Mouse (Mus musculus) R1 (cell line): ENCODE measurements around the gene Enox1.
"Not testable (repeated sequence)": the region's sequence is repeated elsewhere in the genome, so short reads cannot be mapped to it uniquely, and the experiment has no call there.

ENCODE experiments used
- DNase-seq: peaks from one replicate; pipeline ENCODE4 v3.0.0-alpha.2; 2018; ENCODE audit warnings: low read depth, low spot score

Gene Enox1

DNA sequence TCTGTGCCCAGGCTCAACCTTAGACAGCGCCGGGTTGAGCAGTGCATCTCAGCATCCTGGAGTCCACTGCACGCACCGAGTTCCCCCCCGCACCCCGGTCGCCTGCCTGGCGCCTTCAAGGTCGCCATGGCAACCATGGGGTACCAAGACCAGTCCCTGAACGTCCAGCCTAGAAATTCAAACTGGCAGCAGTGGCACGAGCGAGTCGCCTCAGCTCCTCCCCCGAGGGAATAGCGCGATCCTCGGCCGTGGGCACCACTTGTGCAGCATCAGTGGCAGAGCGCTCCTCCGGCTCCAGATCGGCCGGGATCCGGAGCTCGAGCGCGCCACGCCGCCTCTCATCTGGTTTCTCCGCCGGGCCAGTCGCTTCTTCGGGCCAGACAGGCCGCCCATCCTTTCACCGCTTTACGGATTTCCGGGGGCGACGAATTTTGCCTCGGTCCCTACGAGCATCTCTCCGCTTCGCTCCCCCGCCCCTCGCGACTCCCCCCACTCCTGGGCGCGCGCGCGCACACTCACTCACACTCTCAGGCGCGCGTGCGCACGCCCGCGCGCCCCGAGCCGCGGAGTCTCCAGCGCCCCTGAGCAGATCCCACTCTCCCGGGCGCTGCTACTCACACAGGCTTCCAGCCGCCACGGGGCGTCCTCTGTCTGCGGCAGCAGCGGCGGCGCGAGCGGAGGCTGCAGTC lies at the start of gene Enox1:
TSS of gene Enox1 (plus strand) at position 542 of the 689 bp plus-strand sequence.
- DNase-seq: peak; percentile 86

DNA sequence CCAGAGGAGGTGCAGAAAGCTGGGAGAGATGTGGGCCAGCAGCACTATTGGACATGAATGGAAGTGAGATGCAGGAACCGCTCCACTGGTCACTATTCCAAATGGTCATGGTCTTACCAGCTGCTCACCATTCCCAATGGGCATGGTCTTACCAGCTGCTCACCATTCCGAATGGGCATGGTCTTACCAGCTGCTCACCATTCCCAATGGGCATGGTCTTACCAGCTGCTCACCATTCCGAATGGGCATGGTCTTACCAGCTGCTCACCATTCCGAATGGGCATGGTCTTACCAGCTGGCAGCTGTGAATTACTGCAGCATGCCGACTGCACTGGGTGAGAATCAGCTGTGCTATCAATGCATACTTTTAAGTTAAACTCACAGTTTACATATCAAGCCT lies 45.9 kb upstream of the Enox1 start:
- not testable (repeated sequence) for DNase-seq

DNA sequence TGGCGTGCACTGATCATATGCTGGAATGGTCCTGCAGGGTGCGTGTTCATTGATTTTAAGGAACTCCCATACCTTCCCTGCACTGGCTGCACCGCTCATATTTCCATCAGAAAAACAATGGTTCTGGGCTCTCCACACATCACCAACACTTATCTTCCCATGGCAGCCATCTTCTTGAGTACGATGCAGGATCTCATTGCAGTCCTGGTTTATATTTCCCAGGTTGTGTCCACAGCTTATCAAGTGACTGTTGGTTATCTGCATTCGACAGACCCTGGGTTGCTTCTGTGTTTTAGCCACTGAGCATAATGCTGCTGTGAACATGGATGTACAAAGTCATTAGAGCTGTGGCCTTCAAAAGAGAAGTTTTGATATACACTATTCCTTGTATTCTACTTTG lies 26.0 kb upstream of the Enox1 start:
- no peak for DNase-seq

- DNase-seq: no peak
These were observed 19.6 kb upstream of the Enox1 start for GRCm38 (mm10) chr14:77136936-77137335.

DNA sequence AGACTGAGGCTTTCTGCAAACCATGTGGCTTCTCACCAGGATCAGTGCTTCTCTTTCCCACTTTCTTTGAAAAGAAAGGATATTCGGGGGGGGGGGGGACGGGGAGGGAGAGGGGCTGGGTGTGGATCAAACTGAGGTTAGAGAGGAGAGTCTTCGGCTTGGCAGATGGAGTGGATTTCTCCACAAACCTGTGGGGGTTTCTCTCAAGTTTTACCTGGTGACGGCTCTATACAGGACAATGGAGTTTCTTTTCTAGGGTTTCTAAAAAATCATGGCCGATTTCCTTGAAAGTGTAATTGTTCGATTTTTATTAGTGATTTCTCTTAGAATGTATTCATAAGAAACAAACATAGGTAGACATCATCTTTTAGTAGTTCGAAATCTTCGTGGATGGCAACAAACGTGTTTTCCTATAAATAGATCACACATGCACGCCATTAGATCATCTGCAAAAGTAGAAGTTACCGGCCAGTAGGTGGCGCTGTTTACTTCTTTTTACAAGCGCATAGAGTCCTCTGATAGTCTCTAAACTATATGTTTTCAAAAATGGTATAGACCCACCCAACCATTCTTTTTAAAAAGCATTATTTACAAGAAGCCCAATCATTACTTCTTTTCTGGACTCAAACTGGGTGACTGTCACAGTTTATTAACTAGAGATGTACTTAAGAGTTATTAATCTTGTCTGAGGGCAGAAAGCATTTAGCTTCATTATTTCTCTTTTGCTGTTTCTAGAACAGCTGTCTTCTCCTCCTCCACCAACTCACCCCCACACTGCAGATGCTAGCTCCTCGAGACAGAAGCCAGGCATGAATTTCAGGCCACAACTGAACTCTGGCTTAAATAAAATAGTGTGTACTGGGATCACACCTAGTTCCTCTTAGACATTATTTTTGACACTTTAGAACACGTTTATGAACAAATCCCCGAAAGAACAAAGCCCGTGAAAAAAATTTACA lies 15.0 kb upstream of the Enox1 start:
- DNase-seq: peak; percentile 82

GRCm38 (mm10) chr14:77145103-77145502 lies 11.5 kb upstream of the Enox1 start:
- DNase-seq: no peak

DNA sequence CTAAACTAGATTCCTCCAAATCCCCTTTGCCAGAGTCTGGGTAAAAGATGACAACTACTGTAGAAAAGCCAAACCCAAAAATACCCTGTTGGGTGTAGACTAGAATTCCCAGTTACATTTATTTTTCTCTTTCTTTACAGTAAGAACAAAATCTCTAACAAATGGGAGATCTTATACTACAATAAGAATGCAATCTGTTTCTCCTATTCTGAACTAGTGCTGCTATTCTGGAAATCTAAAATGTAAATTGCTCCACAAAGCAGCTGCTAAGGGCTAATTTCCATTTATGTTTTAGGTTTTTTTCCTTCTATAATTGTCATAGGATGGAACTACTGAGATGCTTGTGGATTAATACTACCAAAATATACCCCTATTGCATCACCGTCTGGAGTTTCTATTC lies 8.9 kb upstream of the Enox1 start:
- DNase-seq: no peak

GRCm38 (mm10) chr14:77150556-77150955 lies 6.0 kb upstream of the Enox1 start:
- DNase-seq: peak; percentile 48

- DNase-seq: no peak
These were observed 5.1 kb upstream of the Enox1 start for GRCm38 (mm10) chr14:77151431-77151830.

- DNase-seq: peak; percentile 47
These were observed 445 bp downstream of the Enox1 start for GRCm38 (mm10) chr14:77156911-77157504.

DNA sequence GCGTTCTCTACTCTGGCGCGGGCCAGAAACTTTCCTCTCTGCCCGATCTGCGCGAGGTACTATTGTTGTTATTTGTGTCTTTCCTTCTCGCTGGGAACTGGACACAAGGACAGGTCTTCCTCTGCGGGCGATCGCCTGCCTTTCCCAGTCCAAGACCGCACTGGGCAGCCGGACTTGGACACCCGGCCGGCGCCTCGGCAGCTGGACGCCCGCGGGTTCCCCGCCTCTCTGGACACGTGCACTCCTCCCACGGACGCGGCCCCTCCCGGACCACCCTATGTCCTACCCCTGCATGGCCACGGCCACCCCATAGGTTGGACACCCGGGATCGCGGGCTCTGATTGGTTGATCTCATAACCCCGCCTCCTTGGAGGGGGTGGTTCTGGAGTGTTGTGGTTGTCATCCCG lies 945 bp downstream of the Enox1 start:
- DNase-seq: peak; percentile 59

DNA sequence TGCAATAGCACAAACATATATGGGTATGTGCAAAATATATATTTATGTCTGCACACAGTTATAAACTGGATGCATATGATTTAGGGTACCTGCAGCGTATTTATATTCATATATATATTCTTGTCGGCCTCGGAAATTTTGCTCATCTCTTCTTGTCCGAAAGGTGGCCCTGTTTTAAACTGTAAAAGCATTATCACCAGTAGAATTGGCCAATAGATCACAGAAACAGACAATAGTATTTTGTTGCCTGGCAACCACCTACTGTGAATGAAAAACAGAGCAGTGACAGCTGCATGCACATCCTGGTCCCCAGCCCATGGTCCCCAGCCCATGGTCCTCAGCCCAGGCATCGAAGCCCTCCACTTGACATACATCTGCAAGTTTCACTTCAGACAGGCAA lies 2.8 kb downstream of the Enox1 start:
- no peak for DNase-seq

- DNase-seq: no peak
These were observed 5.9 kb downstream of the Enox1 start for GRCm38 (mm10) chr14:77162496-77162895.

DNA sequence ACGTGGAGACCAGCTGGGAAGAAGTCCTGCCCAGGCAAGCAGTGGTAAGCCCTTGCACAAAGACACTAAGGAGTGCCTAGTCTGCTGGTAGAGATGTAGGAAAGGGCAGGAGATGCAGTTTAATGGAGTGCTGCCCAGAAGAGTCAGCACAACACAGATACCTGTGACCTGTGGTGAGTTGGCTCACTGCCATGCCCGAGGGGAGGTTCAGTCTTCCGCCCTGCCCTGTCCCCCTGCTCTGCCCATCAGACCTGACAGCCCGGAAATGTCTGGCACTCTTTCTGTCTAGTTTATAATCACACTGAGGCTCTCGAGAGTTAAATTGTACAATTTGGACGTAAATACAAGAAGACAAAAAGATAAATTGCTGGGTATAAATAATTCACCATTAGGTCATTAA lies 7.8 kb downstream of the Enox1 start:
- no peak for DNase-seq

GRCm38 (mm10) chr14:77168161-77168560 lies 11.6 kb downstream of the Enox1 start:
- DNase-seq: no peak

GRCm38 (mm10) chr14:77174491-77174890 lies 17.9 kb downstream of the Enox1 start:
- no peak for DNase-seq

GRCm38 (mm10) chr14:77174931-77175330 lies 18.4 kb downstream of the Enox1 start:
- DNase-seq: no peak

- DNase-seq: no peak
These were observed 23.7 kb downstream of the Enox1 start for GRCm38 (mm10) chr14:77180241-77180640.

- peak; percentile 6 for DNase-seq
These were observed 24.3 kb downstream of the Enox1 start for GRCm38 (mm10) chr14:77180753-77181374.

GRCm38 (mm10) chr14:77183491-77183890 lies 26.9 kb downstream of the Enox1 start:
- DNase-seq: no peak

DNA sequence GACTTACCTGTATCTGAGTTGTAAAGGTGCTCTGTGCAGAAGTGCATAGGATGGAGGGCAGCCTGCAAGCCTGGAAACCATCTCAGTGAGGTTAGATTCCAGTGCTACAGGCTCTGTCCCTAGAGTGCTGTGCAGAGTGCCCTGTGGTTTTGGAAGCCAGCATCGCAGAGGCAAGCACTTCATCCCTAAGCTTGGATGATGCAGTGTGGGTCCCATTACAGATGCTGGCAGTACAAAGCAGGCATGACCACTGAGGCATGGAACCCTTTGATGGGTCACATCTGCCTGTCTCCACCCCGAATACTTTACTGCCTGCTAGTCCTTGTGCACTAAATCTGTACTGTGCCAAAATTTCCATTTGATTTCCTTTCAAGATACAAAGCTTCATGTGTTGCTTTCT lies 33.6 kb downstream of the Enox1 start:
- no peak for DNase-seq
